Mouse (Mus musculus) embryonic facial prominence, embryonic 11.5 days (tissue): ENCODE measurements around the gene Zkscan7. TPM values are rescaled to one million over a fixed set of nuclear protein-coding genes. Genes with fewer than 3 reads are reported as not detected.

Experiments
- ATAC-seq: fragments of 200-750 bp; cut with Nextera tagmentation; replicated peaks from 2 replicates; pipeline ENCODE4 v1.8.0; 2017; ENCODE audit warnings: low read depth; ENCODE audit not compliant: insufficient number of reproducible peaks, low FRiP score, low TSS enrichment
- DNase-seq: peaks from one replicate; pipeline ENCODE4 v3.0.0-alpha.2; 2015; ENCODE audit warnings: low spot score
- H3K27ac ChIP-seq: fragments of 300-500 bp; sonication (generic); replicated peaks from 2 replicates; pipeline ENCODE4 v1.5.1; 2014; ENCODE audit warnings: mild to moderate bottlenecking, low read depth, low read length, control low read depth
- H3K27me3 ChIP-seq: fragments of 300-500 bp; sonication (generic); 2 replicates; pipeline ENCODE4 v1.6.1; 2014; ENCODE audit warnings: mild to moderate bottlenecking, low read length, moderate library complexity, mixed read lengths; ENCODE audit not compliant: control insufficient read depth, insufficient read depth
- H3K36me3 ChIP-seq: fragments of 300-500 bp; sonication (generic); replicated peaks from 2 replicates; pipeline ENCODE4 v1.6.1; 2014; ENCODE audit warnings: low read depth, mild to moderate bottlenecking, low read length, moderate library complexity, mixed read lengths; ENCODE audit not compliant: control insufficient read depth, insufficient read depth
- H3K4me1 ChIP-seq: fragments of 300-500 bp; sonication (generic); 2 replicates; pipeline ENCODE4 v1.6.1; 2014; ENCODE audit warnings: low read length, mixed read lengths; ENCODE audit not compliant: control insufficient read depth, insufficient read depth
- H3K4me2 ChIP-seq: fragments of 300-500 bp; sonication (generic); 2 replicates; pipeline ENCODE4 v1.6.1; 2014; ENCODE audit warnings: low read depth, mild to moderate bottlenecking, control low read depth, low read length, moderate library complexity
- H3K4me3 ChIP-seq: fragments of 300-500 bp; sonication (generic); 2 replicates; pipeline ENCODE4 v1.5.1; 2014; ENCODE audit warnings: low read depth, low read length, control low read depth
- H3K9ac ChIP-seq: fragments of 300-500 bp; sonication (generic); replicated peaks from 2 replicates; pipeline ENCODE4 v1.6.1; 2014; ENCODE audit warnings: mild to moderate bottlenecking, control low read depth, low read length
- H3K9me3 ChIP-seq: fragments of 300-500 bp; sonication (generic); replicated peaks from 2 replicates; pipeline ENCODE4 v1.6.1; 2016; ENCODE audit warnings: mild to moderate bottlenecking, low read length, inconsistent platforms, mixed read lengths; ENCODE audit not compliant: control insufficient read depth
- WGBS: fragments of 180-500 bp; shearing (Covaris S2); extraction: QIAGEN DNeasy Blood & Tissue Kit; methylation state at CpG from one replicate; pipeline ENCODE4 v1.1.7; 2014; 5-methylcytosine and 5-hydroxymethylcytosine counted together
- polyA plus RNA-seq: library from polyadenylated mRNA; unstranded; fragments of >200 nt; fragmentation: Nextera tagmentation; extraction: Ambion mirVana; gene quantifications from 2 replicates; pipeline ENCODE4 v1.2.1, GENCODE M21; 2014

The Zkscan7 gene
- 2.0 and 2.8 TPM in 2 replicates for polyA plus RNA-seq

DNA sequence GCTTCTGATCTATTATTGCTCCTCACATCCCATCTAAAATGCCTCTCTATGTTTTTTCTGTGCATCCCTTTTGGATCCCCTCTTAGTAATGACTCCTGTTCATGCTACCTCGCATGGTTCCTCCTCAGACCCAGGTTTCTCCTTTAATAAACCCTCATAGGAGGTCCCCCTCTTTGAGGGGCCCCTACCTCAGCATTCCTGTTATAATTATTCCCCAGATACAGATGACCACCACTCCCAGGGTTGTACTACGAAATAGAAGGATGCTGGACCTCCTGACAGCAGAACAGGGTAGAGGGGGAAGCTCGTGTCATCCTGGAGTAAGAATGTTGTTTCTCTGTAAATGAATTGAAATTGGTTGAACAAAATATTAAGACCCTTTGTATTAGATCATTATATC, at the start of gene Zkscan7:
Zkscan7 (plus strand) TSS at position 301 of the 400 bp plus-strand sequence.
- 84% methylated on average over 3 of the region's 3 CpGs for WGBS
- Histone ChIP-seq H3K36me3 (no peaks in the 10 kb centered on the region), H3K27ac (no peak within 1 kb of the TSS), H3K27me3 (no peaks in the 10 kb centered on the region), H3K9me3 (no peaks in the 10 kb centered on the region), H3K4me3 (peak within 1 kb of the TSS; percentile 70; the same call in 1 of the 2 replicates), H3K4me2 (no peak within 1 kb of the TSS; the same call in 1 of the 2 replicates), H3K4me1 (no peaks in the 10 kb centered on the region), H3K9ac (no peak within 1 kb of the TSS)
- DNase-seq = no peak
- no peak for ATAC-seq

DNA sequence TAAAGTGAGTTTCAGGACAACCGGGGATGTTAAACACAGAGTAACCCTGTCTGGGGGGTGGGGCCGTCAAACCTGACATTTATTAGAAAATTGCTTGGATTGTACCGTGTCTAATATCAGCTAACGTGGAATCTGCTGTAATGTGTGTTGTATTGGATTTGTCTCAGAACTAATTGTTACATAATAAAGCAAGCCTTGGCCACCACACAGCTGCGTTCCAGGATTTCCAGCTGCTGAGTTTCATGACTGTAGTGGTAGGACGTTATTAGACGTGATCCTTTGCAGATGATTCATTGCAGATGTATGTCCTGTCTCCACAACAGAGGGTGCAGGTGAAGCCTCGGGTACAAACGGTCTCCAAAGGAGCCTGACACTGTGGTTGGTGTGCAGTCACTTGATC, 49.4 kb upstream of the Zkscan7 start:
- Histone ChIP-seq H3K27me3 (no peaks in the 10 kb centered on the region), H3K4me1 (no peaks in the 10 kb centered on the region), H3K9me3 (no peaks in the 10 kb centered on the region), H3K27ac (no peak overlapping the region), H3K9ac (no peak overlapping the region), H3K4me3 (no peak overlapping the region), H3K4me2 (no peak overlapping the region), H3K36me3 (no peaks in the 10 kb centered on the region)
- WGBS = 77% methylated on average over 9 of the region's 9 CpGs
- DNase-seq = no peak
- ATAC-seq = no peak

DNA sequence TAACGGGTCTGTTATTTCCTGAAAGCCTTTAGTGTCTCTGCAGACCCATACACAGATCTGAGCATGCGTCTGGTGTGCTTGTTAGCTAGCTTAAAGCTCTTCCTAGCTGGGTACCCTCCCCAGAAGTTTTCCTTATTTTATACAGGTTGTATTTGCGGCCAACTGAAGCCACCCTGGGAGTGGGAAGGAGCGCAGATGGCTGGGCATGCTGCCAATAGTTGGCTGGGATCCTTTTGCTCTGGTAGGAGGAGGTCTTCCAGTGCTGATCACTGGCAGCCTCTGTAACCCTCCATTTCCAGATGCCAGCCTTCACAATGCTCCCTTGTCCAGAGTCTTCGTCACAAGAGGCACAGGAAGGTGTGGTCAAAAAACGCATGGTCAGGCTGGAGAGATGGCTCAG, 48.7 kb upstream of the Zkscan7 start:
- Histone ChIP-seq H3K4me1 (no peaks in the 10 kb centered on the region), H3K9ac (no peak overlapping the region), H3K4me2 (no peak overlapping the region), H3K36me3 (no peaks in the 10 kb centered on the region), H3K27ac (no peak overlapping the region), H3K9me3 (no peaks in the 10 kb centered on the region), H3K4me3 (no peak overlapping the region), H3K27me3 (no peaks in the 10 kb centered on the region)
- ATAC-seq = no peak
- no peak for DNase-seq
- 77% methylated on average over 6 of the region's 6 CpGs for WGBS

DNA sequence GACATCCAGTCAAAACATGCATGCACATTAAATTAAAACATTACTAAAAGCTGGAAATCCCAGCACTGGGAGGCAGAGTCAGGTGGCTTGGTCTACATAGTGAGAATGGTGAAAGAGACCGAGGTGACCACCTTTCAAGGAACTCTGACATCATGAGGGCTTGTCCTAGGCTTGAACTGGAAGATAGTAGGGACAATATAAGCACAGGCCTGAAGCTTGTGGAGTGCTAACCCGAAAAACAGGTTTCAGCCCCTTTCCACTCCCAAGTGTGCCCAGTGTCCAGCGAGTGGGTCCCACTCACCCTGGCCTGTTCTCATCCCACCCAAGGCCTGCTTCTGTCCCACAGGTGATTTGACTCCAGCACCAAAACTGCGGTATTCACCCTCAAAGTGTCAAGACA, 48.3 kb upstream of the Zkscan7 start:
- DNase-seq (no peak), ATAC-seq (no peak)
- H3K27ac ChIP-seq = no peak overlapping the region
- no peaks in the 10 kb centered on the region for H3K4me1 ChIP-seq
- H3K9ac ChIP-seq = no peak overlapping the region
- no peaks in the 10 kb centered on the region for H3K36me3 ChIP-seq
- H3K4me2 ChIP-seq = no peak overlapping the region
- H3K4me3 ChIP-seq = no peak overlapping the region
- no peaks in the 10 kb centered on the region for H3K27me3 ChIP-seq
- no peaks in the 10 kb centered on the region for H3K9me3 ChIP-seq
- WGBS = 90% methylated on average over 4 of the region's 4 CpGs

DNA sequence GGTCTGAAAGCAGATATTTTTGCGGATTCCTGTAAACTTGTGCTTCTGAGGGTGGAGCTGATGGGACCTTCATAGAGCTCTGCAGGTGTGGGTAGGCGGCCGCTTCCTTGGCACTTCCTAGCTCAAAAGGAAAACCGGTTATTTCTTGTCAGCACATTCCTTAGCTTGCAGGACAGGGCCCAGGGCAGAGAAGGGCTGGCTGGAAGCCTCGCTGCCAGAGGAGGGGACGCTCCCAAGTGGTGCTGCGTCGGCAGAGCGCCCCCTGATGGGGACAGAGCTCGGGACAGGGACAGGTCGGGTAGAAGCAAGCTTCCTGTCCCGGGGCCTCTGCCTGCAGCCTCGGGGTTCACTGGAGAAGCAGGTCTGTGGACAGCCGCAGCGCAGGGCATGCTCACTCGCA, 47.8 kb upstream of the Zkscan7 start:
- no peaks in the 10 kb centered on the region for H3K4me1 ChIP-seq
- no peak overlapping the region for H3K4me3 ChIP-seq
- H3K36me3 ChIP-seq = no peaks in the 10 kb centered on the region
- ATAC-seq (peak; percentile 44; the same call in 1 of the 2 replicates), DNase-seq (peak; percentile 61)
- H3K27me3 ChIP-seq = no peaks in the 10 kb centered on the region
- no peak overlapping the region for H3K4me2 ChIP-seq
- no peak overlapping the region for H3K27ac ChIP-seq
- H3K9me3 ChIP-seq = no peaks in the 10 kb centered on the region
- WGBS = 24% methylated on average over 16 of the region's 16 CpGs
- H3K9ac ChIP-seq = no peak overlapping the region

DNA sequence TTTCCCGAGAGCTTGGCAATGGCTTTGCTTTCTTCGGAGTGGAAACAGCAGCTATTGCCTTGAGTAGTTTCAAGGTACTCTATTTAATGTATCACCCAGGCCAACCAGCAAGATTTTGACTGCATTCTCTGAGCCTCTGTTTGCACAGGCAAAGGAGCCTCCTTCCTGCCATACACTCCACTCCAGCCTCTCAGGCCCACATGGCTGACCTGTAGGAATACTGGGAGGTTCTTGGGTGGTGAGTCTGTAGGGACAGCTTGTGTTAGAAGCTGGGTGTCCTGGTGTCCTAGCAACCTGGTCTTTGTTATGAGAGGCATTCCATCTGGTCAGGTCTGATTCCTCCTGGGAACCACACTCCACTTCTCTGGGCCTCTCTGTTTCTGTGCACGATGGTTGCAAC, 41.7 kb upstream of the Zkscan7 start, which contains the start of gene Gm35549:
Gm35549 (minus strand) TSS at position 276 of the 400 bp plus-strand sequence.
- Histone ChIP-seq H3K9me3 (no peaks in the 10 kb centered on the region), H3K36me3 (no peaks in the 10 kb centered on the region), H3K4me2 (no peak within 1 kb of the TSS), H3K27ac (no peak within 1 kb of the TSS), H3K4me1 (no peaks in the 10 kb centered on the region), H3K4me3 (no peak within 1 kb of the TSS), H3K27me3 (no peaks in the 10 kb centered on the region), H3K9ac (no peak within 1 kb of the TSS)
- 83% methylated on average over 3 of the region's 3 CpGs for WGBS
- DNase-seq (no peak), ATAC-seq (no peak)

DNA sequence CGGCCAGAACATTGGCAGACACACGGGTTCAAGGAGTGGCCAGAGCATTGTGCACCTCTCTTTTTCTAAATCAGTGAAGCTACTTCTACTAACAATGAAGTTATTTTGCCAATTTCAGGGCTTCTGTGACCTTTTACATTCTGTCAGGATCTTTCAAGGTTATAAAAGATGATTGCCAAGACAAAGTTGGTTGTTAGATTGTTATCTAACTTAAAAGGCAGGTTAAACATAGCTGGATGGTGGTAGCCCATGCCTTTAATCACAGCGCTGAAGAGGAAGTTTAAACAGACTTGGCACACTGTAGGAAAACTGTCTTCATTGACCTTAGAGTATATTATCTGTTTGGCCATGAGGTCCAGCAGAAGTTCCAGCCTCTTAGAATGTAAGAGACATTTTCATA, 39.9 kb upstream of the Zkscan7 start:
- Histone ChIP-seq H3K27me3 (no peaks in the 10 kb centered on the region), H3K27ac (no peak overlapping the region), H3K4me1 (no peaks in the 10 kb centered on the region), H3K36me3 (peaks cover 4% of the 10 kb centered on the region), H3K9ac (no peak overlapping the region), H3K9me3 (no peaks in the 10 kb centered on the region), H3K4me2 (no peak overlapping the region), H3K4me3 (no peak overlapping the region)
- DNase-seq (no peak), ATAC-seq (no peak)
- 89% methylated on average over 3 of the region's 3 CpGs for WGBS

DNA sequence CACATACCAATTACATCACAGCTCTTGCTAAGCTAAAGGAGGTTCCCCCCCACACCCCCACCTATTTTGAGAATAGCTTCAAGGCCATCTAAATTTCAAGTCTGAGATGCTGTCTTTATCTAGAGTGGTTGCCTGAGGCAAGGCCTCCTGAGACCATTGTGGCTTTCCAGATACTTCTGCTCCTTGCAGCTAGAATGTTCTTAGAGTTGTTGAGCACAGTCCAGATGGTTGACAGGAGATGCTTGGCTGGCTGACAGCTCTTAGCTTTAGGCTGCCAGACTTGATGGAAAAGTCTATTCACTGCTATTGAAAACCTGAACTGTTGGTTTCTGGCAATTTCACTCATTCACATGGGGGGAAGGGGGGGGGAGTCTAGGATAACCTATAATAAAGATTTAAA, 39.3 kb upstream of the Zkscan7 start:
- DNase-seq = no peak
- no peak for ATAC-seq
- H3K27ac ChIP-seq = no peak overlapping the region

More for the DNA sequence above, 39.3 kb upstream of the Zkscan7 start:
- Histone ChIP-seq H3K36me3 (peaks cover 4% of the 10 kb centered on the region), H3K4me1 (no peaks in the 10 kb centered on the region), H3K9ac (no peak overlapping the region), H3K4me3 (no peak overlapping the region), H3K27me3 (no peaks in the 10 kb centered on the region), H3K9me3 (no peaks in the 10 kb centered on the region), H3K4me2 (no peak overlapping the region)
